Mouse (Mus musculus) neural tube, embryonic 13.5 days (tissue): Measurements from ENCODE around the gene Trpc4ap. TPM values are rescaled to one million over a fixed set of nuclear protein-coding genes. Genes with fewer than 3 reads are reported as not detected.

Experiments used
- ATAC-seq: fragments of 200-750 bp; cut with Nextera tagmentation; 2 replicates; pipeline ENCODE4 v1.8.0; 2017; ENCODE audit warnings: low read depth, mild to moderate bottlenecking, moderate TSS enrichment, moderate library complexity
- H3K27ac ChIP-seq: fragments of 300-500 bp; sonication (generic); replicated peaks from 2 replicates; pipeline ENCODE4 v1.5.1; 2015; ENCODE audit warnings: moderate library complexity, mild to moderate bottlenecking, inconsistent platforms
- H3K27me3 ChIP-seq: fragments of 300-500 bp; sonication (generic); 2 replicates; pipeline ENCODE4 v1.6.1; 2015; ENCODE audit warnings: mild to moderate bottlenecking, inconsistent platforms
- H3K36me3 ChIP-seq: fragments of 300-500 bp; sonication (generic); 2 replicates; pipeline ENCODE4 v1.6.1; 2015; ENCODE audit warnings: mild to moderate bottlenecking, inconsistent platforms
- H3K4me1 ChIP-seq: fragments of 300-500 bp; sonication (generic); replicated peaks from 2 replicates; pipeline ENCODE4 v1.6.1; 2015; ENCODE audit warnings: inconsistent platforms
- H3K4me2 ChIP-seq: fragments of 300-500 bp; sonication (generic); 2 replicates; pipeline ENCODE4 v1.6.1; 2015; ENCODE audit warnings: inconsistent platforms, mild to moderate bottlenecking, moderate library complexity
- H3K4me3 ChIP-seq: fragments of 300-500 bp; sonication (generic); 2 replicates; pipeline ENCODE4 v1.5.1; 2015; ENCODE audit warnings: mild to moderate bottlenecking, inconsistent platforms
- H3K9ac ChIP-seq: fragments of 300-500 bp; sonication (generic); 2 replicates; pipeline ENCODE4 v1.6.1; 2015; ENCODE audit warnings: moderate library complexity, mild to moderate bottlenecking, inconsistent platforms
- H3K9me3 ChIP-seq: fragments of 300-500 bp; sonication (generic); 2 replicates; pipeline ENCODE4 v1.6.1; 2016; ENCODE audit warnings: inconsistent platforms
- WGBS: fragments of 180-500 bp; shearing (Covaris S2); methylation state at CpG from one replicate; pipeline ENCODE4 v1.1.7; 2015; 5-methylcytosine and 5-hydroxymethylcytosine counted together
- polyA plus RNA-seq: library from polyadenylated mRNA; unstranded; fragments of >200 nt; fragmentation: Nextera tagmentation; extraction: Ambion mirVana; gene quantifications from 2 replicates; pipeline ENCODE4 v1.2.1, GENCODE M21; 2015

Trpc4ap gene
- polyA plus RNA-seq, 1 experiment from 2014 or later: 166 TPM

DNA sequence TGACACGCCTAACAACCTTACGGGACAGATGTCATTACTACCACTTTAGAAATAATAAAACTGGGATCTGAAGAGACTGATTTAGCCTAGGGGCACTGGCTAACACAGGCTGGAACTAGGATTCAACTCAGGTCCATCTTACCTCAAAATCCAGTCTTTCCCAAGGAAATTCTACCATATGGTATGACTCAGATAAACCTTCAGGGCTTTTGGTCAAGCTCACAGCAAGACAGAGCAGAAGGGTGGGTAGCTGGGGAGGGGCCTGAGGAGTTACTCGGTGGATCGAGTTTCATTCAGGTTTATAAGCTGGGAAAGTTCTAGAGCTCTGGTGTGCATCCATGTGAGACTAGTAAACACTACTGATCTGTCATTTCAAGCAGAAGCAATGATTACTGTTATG is 3.0 kb downstream of the Trpc4ap start:
- Histone ChIP-seq H3K4me2 (no peak overlapping the region), H3K9ac (no peak overlapping the region), H3K36me3 (peaks cover 6% of the 10 kb centered on the region; the same call in 1 of the 2 replicates), H3K27ac (no peak overlapping the region), H3K9me3 (no peaks in the 10 kb centered on the region), H3K27me3 (no peaks in the 10 kb centered on the region), H3K4me3 (no peak overlapping the region), H3K4me1 (peaks cover 45% of the 10 kb centered on the region)
- 93% methylated on average over 4 of the region's 4 CpGs for WGBS
- no peak for ATAC-seq

DNA sequence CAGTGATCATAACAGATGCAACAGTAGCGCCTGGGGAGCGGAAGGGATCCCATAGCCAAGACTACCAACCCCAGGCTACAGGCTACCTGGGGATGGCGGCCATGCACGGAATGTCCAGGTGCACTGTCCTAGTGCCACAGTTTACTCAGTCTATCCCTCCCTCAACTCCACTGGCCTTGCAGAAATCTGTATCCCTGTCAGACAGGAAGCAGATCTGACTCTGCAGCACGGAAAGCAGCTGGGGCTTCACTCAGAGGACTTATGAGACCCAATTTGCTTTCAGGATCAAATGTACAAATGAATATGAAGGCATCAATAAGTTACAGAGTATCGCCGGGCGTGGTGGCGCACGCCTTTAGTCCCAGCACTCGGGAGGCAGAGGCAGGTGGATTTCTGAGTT is 4.4 kb downstream of the Trpc4ap start:
- ATAC-seq: no peak
- no peak overlapping the region for H3K9ac ChIP-seq
- no peak overlapping the region for H3K4me3 ChIP-seq
- no peak overlapping the region for H3K27ac ChIP-seq
- H3K27me3 ChIP-seq: no peaks in the 10 kb centered on the region
- 97% methylated on average over 11 of the region's 11 CpGs for WGBS
- no peak overlapping the region for H3K4me2 ChIP-seq
- peaks cover 45% of the 10 kb centered on the region for H3K4me1 ChIP-seq
- H3K9me3 ChIP-seq: no peaks in the 10 kb centered on the region
- peaks cover 6% of the 10 kb centered on the region; the same call in 1 of the 2 replicates for H3K36me3 ChIP-seq

DNA sequence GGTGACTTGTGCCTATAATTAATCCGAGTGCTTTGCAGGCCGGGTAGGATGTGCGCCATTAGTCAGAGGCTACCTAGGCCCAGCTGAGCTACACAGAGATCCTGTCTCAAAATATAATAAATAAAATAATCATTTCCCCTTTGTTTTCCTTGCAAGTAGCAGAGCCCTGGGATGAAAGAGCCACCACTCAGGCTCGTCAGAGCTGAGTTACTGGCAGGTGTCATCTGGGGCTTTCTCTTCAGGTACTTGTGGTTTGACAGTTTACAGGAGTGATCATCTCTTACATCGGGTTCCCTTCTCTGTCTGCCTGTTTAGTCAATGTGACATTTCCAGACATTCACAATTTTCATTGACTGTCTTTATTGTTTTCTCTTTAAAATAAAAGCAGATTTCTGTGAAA is 5.6 kb downstream of the Trpc4ap start:
- WGBS: 74% methylated on average over 5 of the region's 5 CpGs

DNA sequence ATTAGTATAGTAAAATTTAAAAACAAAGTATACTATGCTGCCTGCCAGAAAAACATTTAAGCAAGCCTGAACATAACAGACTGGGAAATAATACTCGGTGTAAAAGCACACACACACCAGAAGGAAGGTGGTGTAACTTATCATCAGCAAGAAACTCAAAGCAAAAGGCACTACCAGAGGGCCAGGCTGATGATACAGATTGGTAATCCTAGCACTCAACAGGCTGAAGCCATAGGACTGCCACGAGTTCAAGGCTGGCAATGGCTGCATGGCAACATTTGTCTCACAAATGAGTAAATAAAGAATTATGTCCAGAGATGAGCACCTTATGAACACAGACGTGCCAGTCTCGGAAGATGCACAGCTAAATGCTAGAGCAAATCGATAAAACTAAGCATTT is 8.4 kb downstream of the Trpc4ap start:
- Histone ChIP-seq H3K36me3 (peaks cover 6% of the 10 kb centered on the region; the same call in 1 of the 2 replicates), H3K9me3 (no peaks in the 10 kb centered on the region), H3K27me3 (no peaks in the 10 kb centered on the region), H3K4me1 (peaks cover 23% of the 10 kb centered on the region), H3K27ac (no peak overlapping the region), H3K4me2 (no peak overlapping the region), H3K4me3 (no peak overlapping the region), H3K9ac (no peak overlapping the region)
- 96% methylated on average over 5 of the region's 5 CpGs for WGBS
- ATAC-seq: no peak

More for the DNA sequence above, 5.6 kb downstream of the Trpc4ap start:
- no peak for ATAC-seq
- H3K4me1 ChIP-seq: peaks cover 45% of the 10 kb centered on the region
- no peak overlapping the region for H3K4me3 ChIP-seq
- H3K27me3 ChIP-seq: no peaks in the 10 kb centered on the region
- peaks cover 6% of the 10 kb centered on the region; the same call in 1 of the 2 replicates for H3K36me3 ChIP-seq
- no peak overlapping the region for H3K9ac ChIP-seq
- no peak overlapping the region for H3K27ac ChIP-seq
- H3K9me3 ChIP-seq: no peaks in the 10 kb centered on the region
- no peak overlapping the region for H3K4me2 ChIP-seq

DNA sequence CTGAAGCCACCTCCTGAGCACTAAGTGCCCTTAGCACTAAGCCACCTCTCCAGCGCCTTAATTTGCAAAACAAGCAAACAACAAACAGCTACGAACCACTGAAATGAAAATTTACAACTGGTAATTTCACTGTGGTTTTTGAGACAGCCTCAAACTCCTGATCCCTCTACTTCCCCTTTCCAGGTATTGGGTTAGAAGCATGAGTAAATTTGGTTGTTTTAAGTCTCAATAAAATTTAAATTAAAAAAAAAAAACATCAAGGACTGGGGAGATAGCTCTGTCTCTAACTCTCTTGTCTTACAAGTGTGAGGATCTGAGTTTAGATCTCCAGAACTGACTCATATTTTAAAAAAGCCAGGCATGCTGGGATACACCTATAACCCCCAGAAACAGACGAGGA is 9.0 kb downstream of the Trpc4ap start:
- Histone ChIP-seq H3K27ac (no peak overlapping the region), H3K4me1 (peaks cover 22% of the 10 kb centered on the region), H3K9me3 (no peaks in the 10 kb centered on the region), H3K27me3 (no peaks in the 10 kb centered on the region), H3K9ac (no peak overlapping the region), H3K4me2 (no peak overlapping the region), H3K4me3 (no peak overlapping the region), H3K36me3 (peaks cover 6% of the 10 kb centered on the region; the same call in 1 of the 2 replicates)
- no peak for ATAC-seq
- 58% methylated on average over 3 of the region's 3 CpGs for WGBS

DNA sequence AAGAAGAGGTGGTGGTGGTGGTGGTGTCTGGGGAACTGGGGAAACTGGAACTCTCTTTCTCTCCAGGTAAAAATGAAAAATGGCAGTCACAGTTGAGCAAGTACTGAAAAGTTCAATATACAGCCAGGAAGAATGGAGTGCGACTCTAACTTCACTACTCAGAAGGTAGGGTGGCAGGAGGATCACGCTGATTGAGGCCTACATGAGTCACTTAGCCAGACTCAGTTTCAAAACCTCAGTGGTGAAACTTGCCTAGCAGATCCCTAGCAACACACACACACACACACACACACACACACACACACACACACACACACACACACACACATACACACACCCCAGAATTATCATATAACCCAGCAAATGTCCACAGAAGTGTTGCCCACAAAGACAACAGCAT is 10.3 kb downstream of the Trpc4ap start:
- Histone ChIP-seq H3K9me3 (no peaks in the 10 kb centered on the region), H3K27ac (no peak overlapping the region), H3K9ac (no peak overlapping the region), H3K36me3 (no peaks in the 10 kb centered on the region), H3K4me2 (no peak overlapping the region), H3K4me1 (peaks cover 16% of the 10 kb centered on the region), H3K4me3 (no peak overlapping the region), H3K27me3 (no peaks in the 10 kb centered on the region)
- WGBS: 90% methylated on average over 2 of the region's 2 CpGs
- no peak for ATAC-seq

DNA sequence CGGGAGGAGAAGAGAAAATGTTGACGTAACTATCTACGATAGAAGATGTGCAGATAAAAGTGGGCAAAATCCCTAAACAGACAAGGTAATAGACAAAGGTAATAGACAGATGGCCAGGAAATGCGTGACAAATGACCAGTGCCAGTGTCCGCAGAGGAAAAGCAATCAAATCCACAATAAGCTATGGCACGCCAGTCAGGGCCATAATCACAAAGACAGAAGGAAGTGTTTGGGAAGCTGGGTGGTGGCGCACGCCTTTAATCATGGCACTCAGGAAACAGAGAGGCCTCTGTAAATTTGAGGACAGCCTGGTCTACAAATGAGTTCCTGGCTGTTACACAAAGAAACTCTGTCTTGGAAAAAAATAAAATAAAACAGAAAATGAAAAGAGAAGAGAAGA is 11.0 kb downstream of the Trpc4ap start:
- no peaks in the 10 kb centered on the region for H3K36me3 ChIP-seq
- peaks cover 12% of the 10 kb centered on the region for H3K4me1 ChIP-seq
- H3K9me3 ChIP-seq: no peaks in the 10 kb centered on the region
- 53% methylated on average over 8 of the region's 8 CpGs for WGBS
- H3K27me3 ChIP-seq: no peaks in the 10 kb centered on the region
- no peak overlapping the region for H3K27ac ChIP-seq
- H3K4me3 ChIP-seq: no peak overlapping the region
- ATAC-seq: no peak
- H3K9ac ChIP-seq: no peak overlapping the region
- H3K4me2 ChIP-seq: no peak overlapping the region

DNA sequence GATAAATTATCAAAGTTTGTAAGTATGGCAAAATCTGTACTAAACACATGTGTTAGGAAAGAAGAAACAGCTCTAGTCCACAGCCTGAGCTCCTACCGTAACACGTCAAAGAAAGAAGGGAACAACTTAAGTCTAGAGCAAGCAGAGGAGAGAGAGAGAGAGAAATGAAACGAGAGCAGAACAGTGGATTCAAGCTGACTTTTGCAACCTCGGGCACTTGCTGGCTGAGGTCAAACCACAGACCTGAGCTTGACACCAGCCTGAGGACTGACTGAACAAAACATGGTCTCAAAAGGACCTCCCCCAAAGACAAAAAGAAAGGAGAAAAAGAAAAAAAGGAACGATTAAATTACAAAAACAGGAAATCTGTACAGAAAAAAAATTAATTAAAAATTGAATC is 11.6 kb downstream of the Trpc4ap start:
- Histone ChIP-seq H3K4me3 (no peak overlapping the region), H3K27ac (no peak overlapping the region), H3K4me1 (peaks cover 6% of the 10 kb centered on the region), H3K27me3 (no peaks in the 10 kb centered on the region), H3K9me3 (no peaks in the 10 kb centered on the region), H3K4me2 (no peak overlapping the region), H3K36me3 (no peaks in the 10 kb centered on the region), H3K9ac (no peak overlapping the region)
- WGBS: 81% methylated on average over 5 of the region's 5 CpGs
- no peak for ATAC-seq

DNA sequence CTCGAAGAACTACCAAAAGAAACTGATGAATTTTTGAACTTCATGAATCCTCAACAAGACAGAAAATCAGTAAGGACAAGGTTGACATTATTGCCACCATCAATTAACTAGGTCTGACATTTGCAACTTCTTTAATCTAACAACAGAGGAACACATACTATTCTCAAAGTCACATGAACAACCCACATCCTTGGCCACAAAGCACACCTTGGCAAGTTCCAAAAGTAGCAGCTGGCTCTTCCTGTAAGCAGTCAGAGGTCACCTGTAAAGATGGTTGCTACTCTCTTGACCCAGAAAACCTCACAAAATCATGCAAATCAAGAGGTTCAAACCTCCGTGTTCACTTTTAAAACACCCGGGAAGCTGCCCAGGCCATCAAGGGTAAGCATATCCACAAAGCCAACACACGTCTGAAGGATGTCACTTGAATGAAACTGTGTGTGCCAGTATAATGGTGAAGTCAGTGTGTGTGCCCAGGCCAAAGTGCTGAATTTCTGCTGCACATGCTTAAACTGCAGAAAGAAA is 12.5 kb downstream of the Trpc4ap start:
- H3K4me1 ChIP-seq: peaks cover 13% of the 10 kb centered on the region
- H3K36me3 ChIP-seq: no peaks in the 10 kb centered on the region
- 92% methylated on average over 4 of the region's 4 CpGs for WGBS
- H3K27me3 ChIP-seq: no peaks in the 10 kb centered on the region
- ATAC-seq: no peak
- no peak overlapping the region for H3K9ac ChIP-seq
- no peak overlapping the region for H3K4me2 ChIP-seq
- H3K27ac ChIP-seq: no peak overlapping the region
- no peaks in the 10 kb centered on the region for H3K9me3 ChIP-seq
- no peak overlapping the region for H3K4me3 ChIP-seq

DNA sequence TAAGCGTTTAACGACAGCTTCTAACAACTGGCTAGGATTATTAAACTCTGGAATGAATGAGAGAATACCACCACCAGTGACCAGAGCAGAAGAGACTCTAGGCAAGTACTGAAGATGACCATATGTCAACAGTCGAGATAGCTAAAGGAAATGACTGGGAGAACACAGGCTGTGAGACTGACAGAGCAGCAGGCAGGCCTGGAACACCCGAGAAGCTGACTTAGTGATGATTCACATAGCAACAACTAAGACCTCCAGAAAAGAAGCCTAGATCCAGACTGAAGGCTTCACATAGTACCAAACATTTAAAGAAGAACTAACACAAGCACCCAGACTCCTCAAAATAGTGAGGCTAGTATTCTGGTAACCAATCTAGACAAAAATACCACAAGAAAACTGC is 17.1 kb downstream of the Trpc4ap start:
- peaks cover 26% of the 10 kb centered on the region for H3K36me3 ChIP-seq
- no peak overlapping the region for H3K4me3 ChIP-seq
- H3K4me2 ChIP-seq: no peak overlapping the region
- peaks cover 15% of the 10 kb centered on the region; the same call in 1 of the 2 replicates for H3K4me1 ChIP-seq
- no peak for ATAC-seq
- 65% methylated on average over 4 of the region's 4 CpGs for WGBS
- no peak overlapping the region for H3K27ac ChIP-seq
- no peak overlapping the region for H3K9ac ChIP-seq
- no peaks in the 10 kb centered on the region for H3K9me3 ChIP-seq
- H3K27me3 ChIP-seq: no peaks in the 10 kb centered on the region

DNA sequence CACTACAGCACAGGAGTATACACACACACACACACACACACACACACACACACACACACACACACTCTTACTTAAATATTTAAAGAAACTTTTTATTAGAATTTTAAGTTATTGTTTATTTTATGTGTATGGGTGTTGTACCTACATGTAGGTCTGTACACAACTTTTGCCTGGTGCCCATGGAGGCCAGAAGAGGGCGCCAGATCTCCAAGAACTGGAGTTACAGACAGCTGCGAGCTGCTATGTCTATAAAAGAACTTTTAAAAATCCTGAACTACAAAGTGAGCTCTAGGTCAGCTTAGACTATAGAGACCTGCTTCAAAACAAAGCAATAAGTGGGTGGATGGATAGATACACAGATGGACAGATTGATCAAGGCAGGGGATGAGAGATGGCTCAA is 18.6 kb downstream of the Trpc4ap start:
- no peaks in the 10 kb centered on the region for H3K9me3 ChIP-seq
- H3K27ac ChIP-seq: no peak overlapping the region
- H3K4me1 ChIP-seq: peaks cover 15% of the 10 kb centered on the region; the same call in 1 of the 2 replicates
- no peak for ATAC-seq
- no peak overlapping the region for H3K4me3 ChIP-seq
- 17% methylated on average over 2 of the region's 2 CpGs for WGBS
- no peak overlapping the region for H3K9ac ChIP-seq
- H3K36me3 ChIP-seq: peaks cover 34% of the 10 kb centered on the region
- H3K27me3 ChIP-seq: no peaks in the 10 kb centered on the region
- H3K4me2 ChIP-seq: no peak overlapping the region

DNA sequence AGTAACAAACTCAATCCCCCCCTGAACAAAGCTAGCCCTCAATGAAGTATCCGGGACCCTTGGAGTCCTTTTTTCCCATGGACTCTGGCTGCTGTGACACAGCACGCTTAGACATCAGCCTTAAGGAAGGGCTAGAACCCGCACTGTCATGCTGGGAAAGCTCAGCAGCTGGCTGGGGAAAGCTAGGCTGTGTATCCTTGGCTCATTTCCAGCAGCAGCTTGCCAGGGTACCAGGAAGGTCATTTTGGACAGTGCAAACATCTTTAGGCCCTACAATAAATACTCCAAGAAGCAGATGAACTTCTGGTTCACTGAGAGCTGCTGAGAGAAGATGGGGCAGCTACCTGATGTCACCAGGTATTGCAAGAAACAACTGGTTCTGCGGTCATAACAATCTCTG is 20.9 kb downstream of the Trpc4ap start:
- Histone ChIP-seq H3K27me3 (no peaks in the 10 kb centered on the region), H3K9ac (no peak overlapping the region), H3K4me2 (no peak overlapping the region), H3K4me3 (no peak overlapping the region), H3K27ac (no peak overlapping the region), H3K9me3 (no peaks in the 10 kb centered on the region), H3K36me3 (peaks cover 57% of the 10 kb centered on the region), H3K4me1 (peaks cover 15% of the 10 kb centered on the region; the same call in 1 of the 2 replicates)
- 77% methylated on average over 4 of the region's 4 CpGs for whole genome bisulfite sequencing
- ATAC-seq: no peak

DNA sequence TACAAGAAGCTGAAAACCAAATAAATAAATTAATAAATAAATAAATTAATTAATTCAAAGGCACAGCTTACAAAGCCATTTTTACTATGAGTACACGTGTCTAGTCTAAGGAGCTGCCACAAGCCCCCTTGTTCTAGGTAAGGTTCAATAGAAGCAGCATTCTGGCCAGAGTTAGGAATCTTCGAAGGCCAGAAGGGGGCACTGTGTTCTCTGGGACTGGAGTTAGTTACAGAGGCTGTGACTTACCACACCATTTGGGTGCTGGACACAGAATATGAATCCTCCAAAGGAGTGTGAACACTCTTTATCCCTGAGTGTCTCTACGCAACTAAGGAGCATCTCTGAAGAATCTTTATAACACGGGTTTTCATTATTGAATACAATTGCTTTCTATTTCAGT is 23.7 kb downstream of the Trpc4ap start:
- Histone ChIP-seq H3K4me1 (0 out of 2 replicates have a peak, but pooled peaks cover 6% of the 10 kb centered on the region), H3K27me3 (no peaks in the 10 kb centered on the region), H3K4me3 (no peak overlapping the region), H3K9me3 (no peaks in the 10 kb centered on the region), H3K4me2 (no peak overlapping the region), H3K9ac (no peak overlapping the region), H3K36me3 (peaks cover 85% of the 10 kb centered on the region), H3K27ac (no peak overlapping the region)
- WGBS: 87% methylated on average over 4 of the region's 4 CpGs
- ATAC-seq: no peak
